Mouse (Mus musculus) T-helper 1 cell (primary cell): ENCODE measurements around the gene Ybx1.

Experiments
- in situ Hi-C: fragments of 300-600 bp; cut with MboI, MseI; formaldehyde crosslinking; loops from one replicate; pipeline ENCODE4 v1.15.1; 2025; ENCODE audit warnings: high pct_unique_total_duplicates

Gene Ybx1

DNA sequence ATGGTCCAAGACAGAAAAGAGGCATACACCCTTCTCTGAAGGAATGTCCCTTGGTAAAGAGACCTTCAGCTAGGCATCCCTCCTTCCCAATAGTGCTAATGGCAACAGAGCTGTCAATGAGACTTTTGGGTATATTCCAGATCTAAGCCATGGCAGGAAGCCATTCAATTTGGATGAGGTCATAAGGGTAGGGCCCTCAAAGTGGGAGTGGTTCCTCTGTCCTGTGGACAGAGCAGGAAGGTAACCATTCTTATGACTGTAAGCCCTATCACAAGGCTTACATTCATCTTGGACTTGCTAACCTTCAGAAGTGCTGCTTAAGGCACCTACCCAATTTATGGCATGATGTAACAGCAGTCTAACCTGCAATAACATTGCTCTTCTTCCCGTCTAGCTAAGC, 19.8 kb downstream of the Ybx1 start:
- in situ Hi-C loops = no loop called here

DNA sequence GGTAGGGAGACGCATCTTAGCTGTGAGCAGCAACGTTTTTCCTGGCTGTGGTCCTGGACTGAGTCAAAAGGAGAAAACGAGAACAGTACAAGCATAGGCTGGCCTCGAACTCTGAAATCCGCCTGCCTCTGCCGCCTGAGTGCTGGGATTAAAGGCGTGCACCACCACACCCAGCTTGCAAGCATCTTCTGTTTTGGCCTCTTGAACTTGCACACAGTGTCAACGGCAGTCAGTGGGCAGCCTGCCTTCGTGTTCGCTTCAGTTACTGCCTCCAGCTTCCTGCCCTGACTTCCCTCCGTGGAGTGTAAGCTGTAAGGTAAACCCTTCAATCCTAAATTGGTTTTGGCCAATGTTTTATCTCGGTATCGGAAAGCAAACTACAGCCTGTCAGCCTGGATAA, 27.8 kb downstream of the Ybx1 start:
- in situ Hi-C loops = no loop called here

DNA sequence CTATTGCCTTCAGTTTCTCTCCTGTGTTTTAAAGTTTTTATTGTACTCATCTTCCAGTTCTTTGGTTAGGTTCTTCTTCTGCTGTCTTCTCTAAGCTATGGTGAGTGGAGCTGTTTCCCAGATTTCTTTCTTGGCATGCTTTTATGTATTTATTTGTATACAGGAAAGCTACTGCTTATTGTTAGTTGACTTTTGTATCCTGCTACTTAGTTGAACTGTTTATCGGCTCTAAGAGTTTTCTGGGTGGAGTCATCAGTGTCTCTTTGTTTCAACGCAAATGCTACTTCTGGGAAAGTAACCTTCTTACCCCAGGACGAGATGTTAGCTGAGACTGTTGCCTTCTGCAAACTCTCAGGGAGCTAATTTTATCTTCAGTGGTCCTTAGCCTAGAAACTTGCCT, 30.9 kb downstream of the Ybx1 start:
- in situ Hi-C loops = no loop called here

DNA sequence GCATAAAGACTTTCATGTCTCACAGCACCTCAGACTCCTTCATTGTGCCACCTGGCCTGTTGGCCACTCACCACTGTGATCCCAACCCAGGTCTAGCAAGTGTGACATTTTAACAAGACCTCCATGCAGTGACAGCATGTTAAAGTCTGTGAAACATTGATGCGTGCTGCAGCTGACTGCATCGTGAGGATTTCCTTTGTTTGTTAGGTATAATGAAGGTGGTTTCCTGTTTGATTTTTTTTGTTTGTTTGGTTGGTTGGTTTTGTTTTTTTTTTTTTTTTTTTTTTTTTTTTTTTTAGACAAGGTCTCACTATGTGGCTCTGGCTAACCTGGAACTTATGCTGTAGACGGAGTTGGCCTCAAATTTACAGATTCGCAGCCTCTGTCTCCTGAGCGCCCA, 31.9 kb downstream of the Ybx1 start:
- in situ Hi-C loops = no loop called here

- in situ Hi-C loops = no loop called here
Observed at GRCm38 (mm10) chr4:119261087-119261713, 33.2 kb downstream of the Ybx1 start.

- in situ Hi-C loops = no loop called here
Observed at GRCm38 (mm10) chr4:119259344-119260254, 34.8 kb downstream of the Ybx1 start.

- in situ Hi-C loops = no loop called here
Observed at GRCm38 (mm10) chr4:119257083-119257482, 37.3 kb downstream of the Ybx1 start.

DNA sequence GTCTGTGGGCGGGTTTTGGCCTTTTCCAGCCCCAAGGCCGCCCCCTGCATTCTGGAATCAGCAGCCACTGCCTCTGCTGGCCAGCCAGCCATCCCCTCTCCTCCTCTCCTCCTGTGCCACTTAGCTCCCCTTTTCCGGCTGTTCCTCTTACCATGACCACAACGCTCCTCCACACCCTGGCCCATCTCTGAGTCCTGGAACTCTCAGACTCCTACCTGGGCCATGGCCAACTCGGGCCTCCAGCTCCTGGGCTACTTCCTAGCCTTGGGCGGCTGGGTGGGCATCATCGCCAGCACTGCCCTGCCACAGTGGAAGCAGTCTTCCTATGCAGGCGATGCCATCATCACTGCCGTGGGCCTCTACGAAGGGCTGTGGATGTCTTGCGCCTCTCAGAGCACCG, 39.1 kb downstream of the Ybx1 start, which contains the start of gene Cldn19:
Cldn19 (plus strand) TSS at position 64 of the 400 bp plus-strand sequence.
- in situ Hi-C loops = no loop called here

DNA sequence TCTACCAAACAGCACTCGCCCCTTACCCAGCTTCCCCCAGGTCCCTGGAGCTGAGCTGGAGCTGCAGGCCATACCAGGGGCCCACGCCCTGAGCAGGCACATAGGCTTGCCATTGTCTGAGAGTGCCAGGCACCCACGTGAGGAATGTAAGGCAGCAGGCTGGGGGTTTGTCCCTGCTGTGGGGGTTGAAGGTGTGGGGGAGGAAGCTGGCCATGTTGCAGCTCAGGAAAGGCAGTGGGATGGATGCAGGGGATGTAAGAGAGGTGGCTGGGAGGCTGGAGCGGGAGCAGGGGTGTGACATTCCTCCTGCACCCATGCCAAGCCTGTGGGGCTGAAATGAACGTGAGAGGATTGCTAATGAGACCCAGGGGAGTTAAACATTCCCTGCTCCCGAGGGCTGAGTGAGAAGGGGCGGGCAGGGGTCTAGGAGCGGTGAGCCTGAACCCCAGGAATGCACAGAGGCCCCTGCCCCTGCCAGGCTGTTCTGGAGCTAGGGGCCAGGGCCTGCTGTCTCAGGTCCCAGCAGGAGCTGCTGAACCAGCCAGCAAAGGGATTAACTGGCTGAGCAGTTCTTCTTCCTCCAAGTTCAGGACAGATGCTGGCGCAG, 40.3 kb downstream of the Ybx1 start:
- in situ Hi-C loops = no loop called here

DNA sequence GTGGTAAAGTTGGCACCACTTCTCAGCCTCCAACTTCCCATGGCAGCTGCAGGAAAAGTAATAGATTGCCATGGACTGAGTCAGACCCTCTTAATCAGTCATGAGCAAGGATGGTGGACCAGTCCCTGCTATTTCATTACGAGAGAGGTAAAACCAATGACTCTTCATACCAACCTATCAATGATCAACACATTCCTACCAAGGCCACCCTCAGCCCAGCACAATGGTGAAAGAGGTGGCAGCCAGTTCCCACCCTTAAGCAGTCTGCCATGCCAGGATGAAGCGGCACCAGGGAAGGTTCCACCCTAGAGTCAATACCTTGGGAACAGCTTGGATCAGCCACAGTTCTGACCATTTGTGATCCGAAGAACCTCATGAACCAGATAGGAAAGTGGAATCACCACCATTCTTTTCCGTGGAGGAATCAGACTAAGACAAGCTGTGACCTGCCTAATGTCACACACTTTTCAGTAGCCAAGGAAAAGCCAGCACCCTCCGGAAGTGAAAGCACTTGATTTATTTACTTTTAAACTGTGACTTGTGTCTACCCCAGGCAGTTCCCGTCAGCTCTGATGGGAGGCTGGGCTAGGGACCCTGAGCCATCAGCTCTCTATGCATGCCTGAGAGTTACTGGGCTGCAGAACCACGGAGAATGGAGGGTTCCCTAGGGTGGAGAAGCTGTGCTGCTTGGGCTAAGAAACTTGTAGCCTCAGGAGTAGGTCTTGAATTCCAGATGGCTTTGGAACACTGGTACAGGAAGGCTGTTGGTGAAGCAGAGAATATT, 42.2 kb downstream of the Ybx1 start:
- in situ Hi-C loops = no loop called here

DNA sequence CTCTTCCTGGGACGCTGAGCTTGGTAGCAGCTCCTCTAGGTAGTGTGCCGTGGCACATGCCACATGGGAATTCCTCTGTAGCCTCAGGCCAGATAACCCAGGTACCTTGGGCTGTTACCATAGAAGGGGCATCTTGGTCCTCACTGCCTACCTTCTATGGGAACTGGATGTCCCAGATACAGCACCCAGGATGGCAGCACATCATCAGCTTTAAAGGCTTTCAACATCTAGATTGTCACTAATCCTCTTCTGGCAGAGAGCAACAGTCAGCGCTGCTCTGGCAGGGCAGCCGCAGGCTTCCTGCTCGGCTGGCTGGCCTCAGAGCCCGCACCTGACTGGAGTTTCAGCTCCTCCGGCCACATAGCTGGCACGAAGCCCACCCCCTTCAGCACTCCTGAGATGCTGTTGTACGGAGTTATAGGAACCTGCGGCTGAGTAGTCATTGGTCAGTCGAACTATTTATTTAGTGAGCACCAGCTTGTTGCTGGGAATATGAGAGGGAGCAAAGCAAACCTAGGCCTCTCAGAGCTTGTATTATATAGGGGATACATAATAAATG, 45.9 kb downstream of the Ybx1 start:
- in situ Hi-C loops = no loop called here

GRCm38 (mm10) chr4:119247462-119248235, 46.8 kb downstream of the Ybx1 start:
- in situ Hi-C loops = no loop called here

GRCm38 (mm10) chr4:119246688-119247225, 47.6 kb downstream of the Ybx1 start:
- in situ Hi-C loops = no loop called here

DNA sequence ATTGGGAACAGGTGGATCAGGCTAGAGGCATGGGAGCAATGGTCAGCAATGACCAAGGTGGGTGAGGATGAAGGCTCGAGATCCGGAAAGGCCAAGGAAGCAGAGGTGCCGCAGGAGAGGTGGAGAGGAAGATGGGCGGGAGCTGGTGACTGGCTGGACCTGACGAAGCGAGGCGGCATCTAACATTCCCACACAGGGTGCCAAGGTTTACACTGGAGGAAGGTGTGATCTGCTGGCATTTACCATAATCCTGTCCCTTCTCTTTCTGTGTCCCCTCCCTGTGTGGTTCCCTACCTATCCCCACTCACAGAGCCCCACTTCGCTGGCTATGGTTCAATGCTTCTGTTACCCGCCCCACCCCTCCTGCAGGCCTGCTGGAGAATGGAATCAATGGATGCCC, 48.4 kb downstream of the Ybx1 start:
- in situ Hi-C loops = no loop called here

GRCm38 (mm10) chr4:119245556-119245955, 48.8 kb downstream of the Ybx1 start:
- in situ Hi-C loops = no loop called here

DNA sequence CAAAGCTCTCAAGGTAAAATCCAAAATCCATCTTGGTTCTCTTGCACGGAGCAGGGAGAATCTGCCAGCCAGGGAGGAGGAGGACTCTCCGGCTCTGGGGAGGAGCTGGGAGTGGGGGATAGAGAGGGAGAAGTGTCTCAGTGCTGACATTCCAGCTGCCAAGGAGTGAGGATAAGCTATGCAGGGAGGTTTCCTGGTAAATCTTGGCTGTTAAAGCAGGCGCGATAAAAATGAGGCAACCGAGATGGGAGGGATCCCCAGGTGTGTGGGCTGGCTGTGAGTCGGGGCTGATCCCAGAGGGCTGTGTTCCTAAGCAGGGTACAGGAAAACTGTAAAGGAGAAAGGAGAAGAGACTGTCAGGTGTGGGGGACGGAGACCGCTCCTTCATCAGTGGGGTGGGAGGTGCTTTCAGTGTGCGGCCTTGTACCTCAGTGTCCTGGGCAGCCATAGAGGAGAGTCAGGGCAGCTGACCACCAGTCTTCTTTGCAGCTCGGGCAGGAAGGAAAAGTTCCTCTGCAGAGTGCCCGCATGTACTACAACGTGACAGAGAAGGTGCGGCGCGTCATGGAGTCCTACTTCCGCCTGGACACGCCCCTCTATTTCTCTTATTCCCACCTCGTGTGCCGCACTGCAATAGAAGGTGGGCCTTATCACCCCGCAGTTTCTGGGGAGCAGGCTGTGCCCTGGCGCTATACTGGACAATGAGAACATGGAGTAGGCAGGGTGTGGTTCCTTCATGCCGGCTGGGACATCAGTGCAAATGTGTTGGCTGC, 49.8 kb downstream of the Ybx1 start:
- in situ Hi-C loops = no loop called here

DNA sequence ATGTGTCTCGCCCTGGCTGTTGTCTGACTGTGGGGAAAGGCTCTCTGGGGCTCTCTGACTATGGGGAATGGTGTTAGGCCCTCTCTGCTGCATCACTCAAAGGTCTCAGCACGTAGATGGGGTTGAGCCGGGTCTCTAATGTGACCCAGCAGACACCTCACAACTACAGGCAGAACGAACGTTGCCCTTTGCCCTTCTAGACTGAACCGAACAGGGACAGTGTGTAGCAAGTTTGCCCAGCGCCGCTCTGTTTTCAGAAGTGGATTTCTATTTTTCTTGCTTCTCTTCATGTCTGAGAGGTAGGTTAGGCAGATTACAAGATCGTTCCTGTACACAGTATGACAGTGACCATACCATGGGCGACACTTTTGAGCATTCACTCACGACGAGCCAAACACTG, 51.8 kb downstream of the Ybx1 start:
- in situ Hi-C loops = no loop called here

GRCm38 (mm10) chr4:119241664-119242063, 52.7 kb downstream of the Ybx1 start:
- in situ Hi-C loops = no loop called here

- in situ Hi-C loops = no loop called here
Observed at GRCm38 (mm10) chr4:119239181-119239682, 55.2 kb downstream of the Ybx1 start.
